Mouse (Mus musculus) heart, adult 2 months (tissue): ENCODE measurements at regions not wholly inside any gene's neighbourhood (a gene's known extent, or its start where the extent isn't known, plus 50 kb on each side); places are given as distances from the start of the nearest gene placed in this dataset.

Experiments used
- CTCF ChIP-seq: fragments of 200-600 bp; IDR thresholded peaks from 2 replicates; pipeline ENCODE4 v1.8.1; 2022; ENCODE audit warnings: antibody characterized with exemption, mild to moderate bottlenecking, moderate library complexity
- EP300 ChIP-seq: fragments of 200-500 bp; IDR thresholded peaks from 2 replicates; pipeline ENCODE4 v1.6.1; 2011; ENCODE audit warnings: low read depth, low read length, control low read depth; ENCODE audit not compliant: insufficient read depth

DNA sequence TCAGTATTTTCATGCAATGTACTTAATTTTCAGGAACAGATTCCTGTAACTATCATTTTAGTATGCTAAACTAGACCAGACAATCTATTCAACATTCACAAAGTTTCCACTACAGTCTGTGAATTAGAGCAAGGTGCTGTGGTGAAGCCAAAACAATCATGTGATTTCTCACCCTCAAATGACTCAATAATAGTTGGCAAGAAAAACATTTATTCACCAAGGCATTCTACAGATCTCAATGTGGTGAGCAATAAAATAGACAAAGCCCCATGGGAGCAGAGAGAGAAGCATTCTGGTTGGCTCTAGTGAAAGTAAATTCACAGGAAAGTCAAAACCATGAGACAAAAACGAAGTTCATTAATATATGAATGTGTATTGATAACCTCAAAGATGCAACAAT is 724.5 kb downstream of the Utrn start:
- TF ChIP-seq EP300 (no peak), CTCF (no peak)
